Mouse (Mus musculus) frontal cortex, postnatal 14 days (tissue): ENCODE results near the gene Ptgir.

Experiments
- DNase-seq, 2 experiments: peaks; one replicate each; pipeline ENCODE4 v3.0.0; 2022; ENCODE audit warnings: low spot score in 2 of 2

Gene Ptgir

DNA sequence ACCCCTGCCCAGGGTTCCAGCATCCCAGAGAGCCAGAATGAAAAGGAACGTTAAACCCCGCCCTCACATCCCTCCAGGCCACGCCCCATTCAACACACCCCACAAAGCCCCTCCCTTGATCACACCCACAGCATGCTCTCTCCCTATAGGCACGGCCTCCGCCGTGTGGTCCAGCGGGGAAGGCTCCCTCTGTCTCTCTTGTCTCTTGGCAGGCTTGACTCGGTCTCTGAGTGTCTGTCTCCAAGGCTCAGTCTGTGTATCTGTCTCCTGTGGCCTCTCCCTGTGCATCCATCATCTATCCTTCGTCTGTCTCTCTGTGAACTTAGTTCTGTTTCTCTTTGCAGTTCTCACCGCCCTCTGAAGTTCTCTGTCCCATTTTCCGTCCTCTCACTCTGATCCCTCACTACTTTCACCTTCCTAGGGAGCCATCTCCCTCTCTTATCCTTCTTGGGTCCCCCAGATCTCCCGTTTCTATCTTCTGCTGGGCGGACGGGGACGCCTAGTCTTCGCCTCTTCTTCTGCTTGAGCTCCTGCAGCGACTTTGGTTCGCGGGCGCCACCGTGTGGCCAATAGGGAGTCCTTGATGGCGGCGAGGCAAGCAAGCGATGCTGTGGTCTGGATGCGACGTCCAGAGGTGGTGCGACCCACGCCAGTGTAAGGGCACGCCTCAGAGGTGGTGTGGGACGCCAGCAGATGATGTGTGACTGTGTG, 14.5 kb upstream of the Ptgir start, which contains the start of gene Gng8:
Gene Gng8 (plus strand): TSS at position 146 of the 711 bp plus-strand sequence.
- peak; percentile 61 to 83 for DNase-seq

DNA sequence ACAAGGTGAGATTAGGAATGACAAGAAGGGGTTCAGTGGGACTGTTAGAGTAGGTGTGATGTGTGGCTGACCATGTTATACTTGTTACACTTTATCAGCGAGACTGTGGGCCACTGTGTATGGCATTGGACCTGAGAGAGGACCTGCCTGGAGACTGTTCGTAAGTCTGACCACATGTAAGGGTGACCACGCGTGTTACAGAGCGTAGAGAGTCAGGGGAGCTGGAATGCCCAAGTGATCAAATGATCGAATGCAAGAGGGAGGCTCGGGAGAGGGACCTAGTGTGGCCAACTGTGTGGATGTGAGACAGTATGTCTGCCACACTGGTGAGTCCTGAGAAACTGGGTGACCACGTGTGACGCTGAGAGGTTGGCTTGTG, 13.9 kb upstream of the Ptgir start:
- no peak for DNase-seq

DNA sequence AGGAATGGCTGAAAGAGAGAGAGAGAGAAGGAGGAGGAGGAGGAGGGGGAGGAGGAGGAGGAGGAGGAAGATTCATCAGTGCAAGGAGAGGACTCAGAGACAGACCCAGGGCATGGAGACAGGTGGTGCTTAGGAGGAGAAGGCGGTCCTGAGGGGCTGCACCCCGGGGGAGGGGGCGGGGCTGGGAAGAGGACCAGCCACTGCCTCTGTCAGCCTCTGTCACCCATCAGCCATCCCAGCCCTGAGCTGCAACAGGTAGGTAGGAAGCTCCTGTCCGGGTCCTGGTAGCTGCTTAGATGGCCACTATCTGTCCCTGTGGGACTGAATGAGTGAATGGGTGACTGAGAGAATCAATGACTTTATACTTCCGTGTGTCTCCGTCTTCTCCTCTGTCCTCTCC, 12.7 kb upstream of the Ptgir start:
- no peak for DNase-seq

DNA sequence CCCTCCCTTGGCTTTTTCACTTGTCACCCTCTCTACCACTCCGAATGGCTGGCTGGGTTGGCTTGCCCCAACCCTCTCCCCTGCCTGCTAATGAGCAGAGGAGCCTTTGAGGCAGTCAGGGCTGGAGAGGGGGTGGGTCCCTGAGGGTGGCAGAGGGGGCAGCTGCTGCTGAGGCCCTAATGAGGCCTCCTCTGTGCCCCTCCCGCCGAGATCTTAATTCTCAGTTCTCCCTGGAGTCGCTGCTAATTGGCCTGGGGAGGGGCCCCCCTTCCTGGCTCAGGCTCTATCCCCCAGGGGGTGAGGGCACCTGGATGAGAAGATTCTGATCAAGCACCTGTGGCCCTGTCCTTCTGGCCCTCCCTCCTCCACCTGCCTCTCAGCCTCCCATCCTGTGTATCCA, 12.0 kb upstream of the Ptgir start:
- DNase-seq: no peak

DNA sequence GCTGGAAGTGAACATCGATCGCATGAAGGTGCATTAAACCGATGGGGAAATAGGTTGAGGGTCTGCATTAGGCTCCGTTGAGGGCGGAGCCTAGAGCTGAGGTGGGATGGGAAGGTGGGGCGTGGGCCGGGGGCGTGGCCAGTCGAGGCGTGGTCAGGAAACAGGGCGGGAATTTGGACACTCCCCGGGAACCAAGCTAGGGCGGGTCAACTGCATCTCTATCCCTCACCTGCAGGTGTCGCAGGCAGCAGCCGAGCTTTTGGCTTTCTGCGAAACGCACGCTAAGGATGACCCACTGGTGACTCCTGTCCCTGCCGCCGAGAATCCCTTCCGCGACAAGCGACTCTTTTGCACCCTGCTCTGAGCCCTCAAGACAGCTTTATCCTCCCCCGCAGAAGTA, 11.3 kb upstream of the Ptgir start:
- peak in 1 of 2 experiments; percentile 72 for DNase-seq

DNA sequence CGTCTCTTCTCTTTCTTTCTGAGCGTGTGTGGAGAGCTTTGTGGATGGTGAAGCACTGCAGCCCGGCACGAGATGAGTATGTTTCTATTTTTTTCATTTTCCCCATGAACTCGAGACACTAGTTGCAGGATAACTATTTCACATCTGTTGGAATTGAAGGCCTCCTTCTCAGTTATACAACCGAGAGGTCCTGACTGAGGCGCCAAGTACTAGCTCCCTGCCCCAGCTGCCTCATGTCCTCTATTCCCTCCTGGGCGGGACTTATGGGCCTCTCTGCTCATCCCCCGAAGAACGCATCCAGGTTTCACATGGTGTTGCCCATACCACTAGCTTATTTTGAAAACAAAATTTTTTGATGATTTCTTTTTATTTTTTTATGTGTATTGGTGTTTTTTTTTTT, 10.8 kb upstream of the Ptgir start:
- DNase-seq: no peak

DNA sequence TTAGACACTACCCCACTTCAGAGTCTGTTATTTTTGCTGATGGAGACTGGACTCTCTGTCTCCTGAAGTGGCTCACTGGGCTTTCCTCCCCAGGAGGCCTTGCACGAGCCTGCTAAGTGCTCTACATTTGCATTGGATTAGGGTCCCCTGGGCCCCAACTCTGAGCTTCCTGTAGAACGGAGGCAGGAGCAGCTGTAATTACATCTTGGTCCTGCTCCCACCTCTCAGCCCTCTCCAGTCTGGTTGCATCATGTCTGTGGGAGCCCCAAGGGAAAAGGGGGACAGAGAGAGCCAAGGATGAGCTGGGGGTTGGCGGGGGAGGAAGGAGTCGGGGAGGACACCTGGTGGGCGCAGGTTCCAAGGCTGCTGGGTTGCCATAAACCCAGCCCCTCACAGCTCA, 5.8 kb upstream of the Ptgir start:
- DNase-seq: no peak

DNA sequence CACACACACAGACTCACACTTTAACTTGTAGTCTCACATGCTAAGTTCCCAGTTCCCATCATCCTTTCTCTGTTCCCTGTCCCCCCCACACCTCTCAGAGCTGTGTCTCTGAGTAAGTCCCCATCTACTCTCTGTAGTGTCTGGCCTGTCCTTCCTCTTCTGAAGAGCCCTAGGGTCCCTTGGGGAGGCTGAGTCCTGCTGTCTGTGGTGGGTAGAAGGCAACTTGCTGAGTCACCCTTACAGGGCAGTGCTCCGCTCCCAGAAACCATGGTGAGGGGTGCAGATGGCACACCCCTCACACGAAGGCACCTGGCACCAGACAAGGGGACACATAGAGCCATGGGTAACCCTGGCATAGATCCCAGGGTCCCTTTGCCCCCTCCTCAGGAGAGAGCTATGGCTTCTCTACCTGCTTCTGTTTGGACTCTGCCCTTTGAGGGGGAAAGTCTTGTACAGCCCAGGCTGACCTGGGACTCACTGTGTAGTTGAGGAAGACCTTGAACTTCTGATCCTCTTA, 2.8 kb upstream of the Ptgir start:
- DNase-seq: no peak

DNA sequence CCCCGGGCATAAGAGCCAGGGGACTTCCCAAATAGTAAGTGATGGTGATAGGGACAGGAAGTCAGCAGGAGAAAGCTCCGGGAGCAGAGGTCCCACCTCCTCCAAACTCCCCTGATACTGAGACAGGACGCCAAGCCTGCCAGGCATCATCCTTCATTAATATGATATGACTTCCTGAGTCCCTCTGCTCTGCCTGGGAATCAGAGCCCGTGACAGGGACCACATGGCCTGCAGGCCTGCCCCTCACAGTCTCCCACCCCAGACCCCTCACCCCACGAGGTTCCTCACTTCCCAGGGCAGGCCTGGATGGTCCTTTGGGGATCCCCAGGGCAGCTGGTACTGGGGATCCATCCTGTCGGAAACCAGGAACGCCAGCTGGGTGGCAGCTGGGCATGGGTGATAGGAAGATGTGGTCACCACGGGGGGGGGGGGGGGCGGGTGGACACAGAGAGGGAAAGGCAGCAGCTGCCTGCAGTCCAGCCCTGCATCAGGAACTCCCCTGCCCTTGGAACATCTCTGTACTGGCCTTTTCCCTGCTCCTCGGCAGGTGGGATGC, 2.1 kb upstream of the Ptgir start:
- DNase-seq: no peak

DNA sequence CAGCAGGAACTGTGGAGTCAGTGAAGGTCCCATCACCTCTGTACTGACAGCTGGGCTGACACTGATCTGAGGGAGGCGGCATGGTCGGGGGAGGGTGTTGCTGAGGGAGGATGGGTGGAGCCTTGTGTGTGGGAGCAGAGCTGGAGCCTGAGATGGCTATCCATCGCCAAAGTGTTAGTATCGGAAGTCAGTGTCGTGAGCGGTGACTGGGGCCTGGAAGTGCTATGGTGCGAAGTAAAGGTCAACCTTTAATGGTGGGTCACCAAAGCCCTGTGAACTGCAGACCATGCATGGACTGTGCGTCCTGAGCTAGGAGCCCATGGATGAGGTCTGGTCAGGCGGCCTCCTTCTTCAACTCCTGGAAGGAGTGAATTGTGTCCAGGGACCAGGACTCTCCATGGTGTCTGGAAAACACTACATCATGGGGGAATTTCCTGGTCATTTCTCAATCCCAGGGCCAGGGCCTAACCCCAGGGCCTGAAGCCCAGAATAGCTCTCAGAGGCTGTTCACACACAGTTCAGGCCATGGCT, 734 bp upstream of the Ptgir start:
- no peak for DNase-seq

DNA sequence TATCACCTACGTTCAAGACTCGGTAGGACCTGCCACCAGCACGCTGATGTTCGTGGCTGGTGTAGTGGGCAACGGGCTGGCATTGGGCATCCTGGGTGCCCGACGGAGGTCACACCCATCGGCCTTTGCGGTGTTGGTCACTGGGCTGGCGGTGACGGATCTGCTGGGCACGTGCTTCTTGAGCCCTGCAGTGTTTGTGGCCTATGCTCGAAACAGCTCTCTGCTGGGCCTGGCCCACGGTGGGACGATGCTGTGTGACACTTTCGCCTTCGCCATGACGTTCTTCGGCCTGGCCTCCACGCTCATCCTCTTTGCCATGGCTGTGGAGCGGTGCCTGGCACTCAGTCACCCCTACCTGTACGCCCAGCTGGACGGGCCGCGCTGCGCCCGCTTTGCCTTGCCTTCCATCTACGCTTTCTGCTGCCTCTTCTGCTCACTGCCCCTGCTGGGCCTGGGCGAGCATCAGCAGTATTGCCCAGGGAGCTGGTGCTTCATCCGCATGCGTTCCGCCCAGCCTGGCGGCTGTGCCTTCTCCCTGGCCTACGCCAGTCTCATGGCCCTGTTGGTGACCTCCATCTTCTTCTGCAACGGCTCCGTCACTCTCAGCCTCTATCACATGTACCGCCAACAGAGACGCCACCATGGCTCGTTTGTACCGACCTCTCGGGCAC, 734 bp downstream of the Ptgir start:
- no peak for DNase-seq

DNA sequence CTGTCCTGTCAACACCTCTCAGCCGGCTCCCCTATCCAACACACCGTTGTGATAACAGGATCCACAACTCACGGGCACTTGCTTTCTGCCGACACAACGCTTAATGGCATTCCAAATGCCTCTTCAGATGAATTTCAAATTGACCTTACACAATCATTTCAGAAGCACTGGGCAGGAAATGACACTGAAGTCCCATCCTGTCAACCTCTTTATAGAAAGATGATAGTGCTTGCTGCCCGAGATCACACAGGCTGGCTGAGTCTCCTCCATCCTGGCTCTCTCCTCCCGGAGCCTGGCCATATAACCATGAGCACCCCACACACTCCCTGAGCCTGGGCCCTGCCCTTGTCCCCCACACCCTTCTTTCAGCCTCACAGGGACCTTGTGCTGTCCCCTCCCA, 1.6 kb downstream of the Ptgir start:
- no peak for DNase-seq

DNA sequence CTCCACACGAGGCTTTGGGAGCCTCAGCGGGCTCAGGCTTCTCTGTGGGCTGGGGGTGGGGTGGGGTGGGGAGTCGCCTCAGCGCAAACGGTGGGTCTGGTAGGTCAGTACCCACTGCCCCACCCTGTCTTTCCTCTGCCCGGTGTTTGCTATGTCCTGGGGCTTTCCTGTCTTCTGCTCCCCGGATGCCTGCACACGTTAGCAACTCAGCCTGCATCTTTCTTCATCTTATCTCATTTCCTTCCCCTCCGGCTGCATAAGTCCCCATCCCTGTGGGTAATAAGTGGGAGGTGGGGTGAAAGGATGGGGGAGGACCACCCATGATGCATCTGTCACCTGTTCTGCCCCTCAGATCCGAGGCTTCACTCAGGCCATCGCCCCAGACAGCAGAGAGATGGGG, 2.1 kb downstream of the Ptgir start:
- DNase-seq: no peak

DNA sequence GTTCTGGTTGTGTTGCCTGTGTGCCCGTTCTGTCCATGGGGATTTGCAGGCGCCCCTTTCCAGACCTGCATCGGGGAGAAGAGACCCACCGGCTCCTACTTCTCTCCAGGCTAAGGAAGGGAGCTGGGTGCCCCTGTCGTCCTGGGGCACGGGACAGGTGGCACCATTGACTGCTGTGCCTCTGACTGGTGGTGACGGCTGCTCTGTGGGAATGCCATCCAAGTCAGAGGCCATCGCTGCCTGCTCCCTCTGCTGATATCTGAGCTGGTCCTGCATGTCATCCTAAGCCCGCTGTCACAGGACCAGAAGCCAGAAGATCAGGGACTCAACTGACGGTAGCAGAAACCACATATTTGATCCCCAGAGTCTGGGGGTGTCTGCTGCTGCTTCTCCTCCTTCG, 2.6 kb downstream of the Ptgir start:
- no peak for DNase-seq

DNA sequence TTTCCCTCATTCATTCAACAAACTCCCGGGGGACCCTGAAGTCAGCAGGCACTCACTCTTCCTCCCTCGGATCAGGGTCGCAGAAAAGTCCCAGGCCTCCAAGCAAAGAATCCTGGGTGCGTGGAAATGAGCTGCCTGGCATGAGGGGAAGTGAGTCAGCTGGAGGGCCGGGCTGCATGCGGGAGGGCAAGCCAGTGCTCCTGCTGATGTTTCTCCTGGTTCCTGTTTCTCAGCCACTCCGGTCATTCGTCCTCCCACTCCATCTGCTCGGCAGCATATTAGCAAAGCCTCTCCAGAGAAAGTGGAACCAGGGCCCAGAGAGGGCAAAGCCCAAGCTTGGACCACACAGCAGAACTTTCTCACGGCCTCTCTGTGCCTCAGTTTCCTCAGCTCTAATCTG, 3.6 kb downstream of the Ptgir start:
- no peak for DNase-seq

DNA sequence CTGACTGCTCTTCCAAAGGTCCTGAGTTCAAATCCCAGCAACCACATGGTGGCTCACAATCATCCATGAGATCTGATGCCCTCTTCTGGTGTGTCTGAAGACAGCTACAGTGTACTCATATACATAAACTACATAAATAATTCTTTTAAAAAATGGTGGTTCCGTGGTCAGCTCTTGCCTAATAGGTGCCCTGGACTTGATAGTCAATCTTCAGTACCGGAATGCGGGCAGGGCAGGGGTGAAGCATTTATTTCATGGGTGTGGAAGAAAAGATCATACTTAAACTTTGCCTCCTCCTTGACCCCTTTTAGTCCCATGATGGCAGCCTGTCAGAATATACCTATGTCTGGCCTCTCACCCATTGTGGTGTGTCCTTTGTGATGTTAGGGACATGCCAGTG, 5.6 kb downstream of the Ptgir start:
- no peak for DNase-seq

DNA sequence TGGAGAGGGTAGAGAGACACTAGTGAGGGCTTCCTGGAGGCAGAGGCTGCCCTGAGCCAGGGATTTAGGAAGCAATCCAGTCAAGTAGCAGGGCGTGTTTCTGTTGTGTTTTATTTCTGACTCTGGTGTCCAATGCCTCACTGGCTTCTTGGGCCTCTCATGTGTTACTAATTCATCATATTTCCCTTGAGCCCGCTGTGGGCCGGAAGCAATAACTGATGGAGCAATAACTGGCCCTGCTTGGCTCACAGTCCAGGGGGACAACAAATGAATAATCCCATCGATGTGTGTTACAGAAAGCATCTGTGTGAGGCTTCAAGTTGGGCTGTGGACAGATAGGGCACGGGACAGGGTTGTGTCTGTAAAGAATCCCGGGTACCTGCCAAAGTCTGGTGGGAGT, 6.1 kb downstream of the Ptgir start:
- no peak for DNase-seq

DNA sequence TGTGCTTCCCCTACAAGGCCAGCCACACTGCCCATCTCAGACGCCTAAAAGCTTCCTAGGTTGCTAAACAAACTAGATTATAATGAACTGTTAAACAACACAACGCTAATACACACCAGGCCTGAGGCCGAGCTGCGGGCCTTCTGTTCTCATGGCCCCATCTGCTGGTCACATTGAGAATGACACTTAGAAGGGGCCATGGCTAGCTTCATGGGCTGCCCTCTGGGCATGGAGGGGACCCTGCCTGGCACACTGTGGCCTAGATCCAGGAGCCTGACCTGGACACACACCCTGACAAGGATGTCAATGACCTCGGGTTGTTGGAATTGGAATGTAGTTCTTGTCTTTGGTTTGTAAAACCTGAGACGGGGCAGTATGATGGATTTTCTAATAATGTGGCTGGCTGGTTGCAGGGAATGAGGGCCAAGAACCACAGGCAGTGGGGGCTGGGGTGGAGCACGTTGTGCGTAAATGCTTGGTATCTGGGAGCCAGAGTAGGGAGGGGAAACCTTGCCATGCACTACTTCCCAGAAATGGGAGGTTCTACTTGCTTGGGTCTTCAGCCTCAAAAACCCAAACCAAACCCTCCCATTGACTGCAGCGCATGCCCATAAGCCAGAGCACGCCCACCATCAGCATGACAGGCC, 7.6 kb downstream of the Ptgir start:
- DNase-seq: peak in 1 of 2 experiments; percentile 63

DNA sequence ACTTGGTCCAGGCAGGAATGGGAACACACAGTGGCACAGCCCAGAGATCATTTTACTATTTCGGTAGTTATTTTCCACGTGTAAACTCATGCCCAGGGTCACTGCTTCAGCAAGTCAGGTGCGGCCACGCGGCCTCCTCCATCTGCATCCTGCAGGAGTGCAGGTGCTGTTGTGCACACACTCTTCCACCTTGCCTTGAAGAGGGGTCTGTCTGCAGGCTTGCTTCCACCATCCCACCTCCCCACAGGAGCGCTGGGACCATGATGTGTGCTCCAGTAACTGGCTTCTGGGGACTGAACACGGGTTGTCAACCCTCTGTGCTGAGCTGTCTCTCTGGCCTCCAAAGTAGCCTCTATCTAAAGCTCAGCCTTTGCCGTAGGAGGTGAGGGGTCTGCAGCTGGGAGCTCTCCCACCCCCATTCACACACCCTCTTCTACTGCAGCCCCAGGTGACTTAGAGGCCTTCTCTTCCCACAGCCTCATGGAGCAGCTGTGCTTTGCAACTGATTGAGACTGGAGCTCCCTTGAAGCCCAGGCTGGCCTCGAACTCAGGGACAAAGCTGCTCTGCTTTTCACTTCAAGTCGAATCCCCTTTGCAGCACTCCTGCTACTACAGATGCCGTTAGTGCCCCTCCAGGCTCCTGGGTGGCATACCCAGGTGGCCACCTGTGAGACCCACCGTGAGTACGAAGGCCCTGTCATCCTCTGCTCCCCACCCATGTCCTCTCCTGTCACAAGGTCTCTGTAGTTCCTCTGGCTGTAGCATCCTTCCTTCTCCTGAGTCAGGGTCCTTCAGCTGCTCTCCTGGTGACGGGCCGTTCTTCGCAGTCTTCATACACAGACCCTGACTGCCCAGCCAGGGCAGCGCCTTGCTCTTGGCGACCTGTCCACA, 8.4 kb downstream of the Ptgir start:
- no peak for DNase-seq

DNA sequence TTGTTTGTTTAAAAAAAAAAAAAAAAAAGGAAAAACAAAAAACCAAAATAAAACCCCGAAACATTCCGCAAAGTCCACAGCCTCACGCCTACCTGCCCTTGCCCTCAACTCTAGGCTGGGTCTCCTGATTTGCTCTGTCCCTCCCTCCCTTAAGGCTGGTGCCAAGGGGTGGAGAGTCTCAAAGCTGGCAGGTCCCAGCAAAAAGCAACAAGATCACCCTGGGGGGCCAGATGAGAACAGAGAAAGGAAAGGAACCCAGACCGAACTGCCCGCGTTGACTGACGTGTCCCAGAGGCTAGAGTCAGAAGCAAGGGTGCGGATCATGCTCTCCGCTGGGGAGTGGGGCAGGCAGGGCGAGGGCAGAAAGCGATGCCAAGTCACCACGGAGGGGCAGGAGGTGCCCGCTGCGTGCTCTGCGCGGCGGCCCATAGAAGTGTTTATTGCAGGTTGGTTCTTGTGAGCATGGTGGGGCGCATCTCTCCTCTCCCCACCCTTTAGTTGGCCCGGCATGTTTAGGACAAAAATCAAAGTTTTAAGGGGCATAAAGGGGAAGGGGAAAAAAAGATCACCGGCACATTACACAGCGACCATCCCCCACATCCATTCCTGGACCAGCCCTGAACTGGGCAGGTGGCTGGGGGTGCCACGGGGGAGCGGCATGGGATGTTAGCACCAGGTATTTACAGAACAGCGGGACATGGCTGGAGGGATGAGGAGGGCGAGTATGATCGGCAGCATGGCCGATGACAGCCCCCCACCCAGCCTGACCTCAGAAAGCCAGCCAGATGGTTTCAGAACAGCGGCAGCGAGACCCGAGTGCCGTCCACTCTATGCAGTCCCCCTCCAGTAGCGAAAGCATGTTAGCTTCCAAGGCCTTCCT, 9.4 kb downstream of the Ptgir start:
- no peak for DNase-seq
